Mouse (Mus musculus) small intestine, adult 2 months (tissue): Measurements from ENCODE around the gene Npat. TPM values are rescaled to one million over a fixed set of nuclear protein-coding genes. Genes with fewer than 3 reads are reported as not detected.

ENCODE experiments used
- H3K27ac ChIP-seq: fragments of 200-500 bp; 2 replicates; pipeline ENCODE4 v1.5.1; 2012; ENCODE audit warnings: low read depth, low read length, control low read depth, inconsistent platforms; ENCODE audit not compliant: insufficient read depth
- H3K27me3 ChIP-seq: fragments of 200-500 bp; 2 replicates; pipeline ENCODE4 v1.6.1; 2012; ENCODE audit warnings: mild to moderate bottlenecking, moderate library complexity, low read length, inconsistent platforms; ENCODE audit not compliant: control insufficient read depth, insufficient read depth
- H3K36me3 ChIP-seq: fragments of 200-500 bp; 2 replicates; pipeline ENCODE4 v1.6.1; 2012; ENCODE audit warnings: mild to moderate bottlenecking, low read length, control low read depth, inconsistent platforms; ENCODE audit not compliant: control insufficient read depth, insufficient read depth
- H3K4me1 ChIP-seq: fragments of 200-500 bp; 2 replicates; pipeline ENCODE4 v1.6.1; 2012; ENCODE audit warnings: low read length, inconsistent platforms, mixed read lengths; ENCODE audit not compliant: control insufficient read depth, insufficient read depth, insufficient read length
- H3K4me3 ChIP-seq: fragments of 200-500 bp; 2 replicates; pipeline ENCODE4 v1.5.1; 2012; ENCODE audit warnings: low read depth, mild to moderate bottlenecking, control low read depth, inconsistent platforms, low read length, moderate library complexity
- CTCF ChIP-seq: fragments of 200-500 bp; IDR thresholded peaks from 2 replicates; pipeline ENCODE4 v1.5.1; 2012; ENCODE audit warnings: low read depth, mild to moderate bottlenecking, control low read depth, inconsistent platforms, low read length, moderate library complexity, mixed read lengths; ENCODE audit not compliant: insufficient replicate concordance, insufficient read length; ENCODE audit errors: extremely low read depth
- POLR2A ChIP-seq: fragments of 200-500 bp; IDR thresholded peaks from 2 replicates; pipeline ENCODE4 v1.6.1; 2012; ENCODE audit warnings: low read depth, mild to moderate bottlenecking, control low read depth, inconsistent platforms, low read length, moderate library complexity
- WGBS: fragments of 180-500 bp; shearing (Covaris S2); methylation state at CpG from one replicate; pipeline ENCODE4 v1.1.7; 2018; 5-methylcytosine and 5-hydroxymethylcytosine counted together
- polyA plus RNA-seq: library from polyadenylated mRNA; depleted of rRNA; stranded (reverse); fragments of >200 nt; gene quantifications from 2 replicates; pipeline ENCODE4 v1.2.3, GENCODE M21; 2012

Npat gene
- polyA plus RNA-seq, 1 experiment, result 0.91 TPM

DNA sequence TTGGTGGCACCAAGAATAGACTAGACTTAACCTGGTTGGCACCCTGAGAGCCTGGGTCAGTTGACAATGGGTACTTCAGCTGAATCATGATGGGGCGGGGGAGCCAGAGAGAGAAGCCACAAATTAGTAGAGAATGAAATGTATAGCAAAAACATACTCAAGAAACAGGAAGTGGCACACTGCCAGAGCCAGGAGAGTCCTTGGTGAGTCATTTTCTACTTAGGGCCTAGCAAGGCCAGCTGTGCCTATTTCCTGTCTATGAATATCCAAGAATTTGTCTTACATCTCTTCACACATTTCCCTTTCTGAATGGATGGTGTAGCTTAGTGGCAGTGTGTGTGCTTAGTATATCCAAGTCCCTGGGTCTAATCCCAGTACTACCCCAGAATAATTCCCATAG lies 66.5 kb downstream of the Npat start:
- H3K4me1 ChIP-seq, result peaks cover 11% of the 10 kb centered on the region
- no peaks in the 10 kb centered on the region for H3K27me3 ChIP-seq
- no peak overlapping the region for H3K4me3 ChIP-seq
- TF ChIP-seq POLR2A (no peak), CTCF (no peak)
- WGBS, result 61% methylated on average over 1 of the region's 1 CpGs
- peaks cover 2% of the 10 kb centered on the region; the same call in 1 of the 2 replicates for H3K36me3 ChIP-seq
- 0 out of 2 replicates have a peak overlapping the region, but pooled peaks have one; percentile 2 for H3K27ac ChIP-seq

GRCm38 (mm10) chr9:53603849-53604248 lies 67.0 kb downstream of the Npat start:
- TF ChIP-seq CTCF (no peak), POLR2A (no peak)
- 0 out of 2 replicates have a peak overlapping the region, but pooled peaks have one; percentile 2 for H3K27ac ChIP-seq
- H3K36me3 ChIP-seq, result peaks cover 1% of the 10 kb centered on the region; the same call in 1 of the 2 replicates
- WGBS, result 36% methylated on average over 3 of the region's 3 CpGs
- H3K27me3 ChIP-seq, result no peaks in the 10 kb centered on the region
- no peak overlapping the region for H3K4me3 ChIP-seq
- H3K4me1 ChIP-seq, result peaks cover 11% of the 10 kb centered on the region

DNA sequence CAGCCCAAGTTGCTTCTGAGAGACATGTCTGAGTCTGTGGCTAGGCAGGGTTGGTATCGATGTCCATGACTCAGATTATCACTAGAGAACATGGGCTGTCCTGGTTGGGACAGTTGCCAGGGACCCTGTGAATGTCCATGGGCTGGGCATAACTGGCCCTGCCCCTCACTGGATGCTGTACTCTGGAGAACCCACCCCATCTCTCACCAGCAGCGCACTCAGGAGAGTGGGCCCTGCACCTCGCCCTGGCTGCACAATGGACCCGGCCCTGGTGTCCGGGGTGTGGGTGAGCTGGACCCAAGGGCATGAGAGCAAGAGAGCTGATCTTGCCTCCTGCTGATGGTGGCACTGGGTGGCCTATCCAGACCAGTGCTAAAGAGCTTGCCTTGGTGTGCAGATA lies 68.1 kb downstream of the Npat start:
- Histone ChIP-seq H3K4me1 (peaks cover 11% of the 10 kb centered on the region), H3K27me3 (no peaks in the 10 kb centered on the region), H3K27ac (no peak overlapping the region), H3K4me3 (no peak overlapping the region), H3K36me3 (peaks cover 1% of the 10 kb centered on the region; the same call in 1 of the 2 replicates)
- 76% methylated on average over 5 of the region's 5 CpGs for WGBS
- TF ChIP-seq POLR2A (no peak), CTCF (no peak)

DNA sequence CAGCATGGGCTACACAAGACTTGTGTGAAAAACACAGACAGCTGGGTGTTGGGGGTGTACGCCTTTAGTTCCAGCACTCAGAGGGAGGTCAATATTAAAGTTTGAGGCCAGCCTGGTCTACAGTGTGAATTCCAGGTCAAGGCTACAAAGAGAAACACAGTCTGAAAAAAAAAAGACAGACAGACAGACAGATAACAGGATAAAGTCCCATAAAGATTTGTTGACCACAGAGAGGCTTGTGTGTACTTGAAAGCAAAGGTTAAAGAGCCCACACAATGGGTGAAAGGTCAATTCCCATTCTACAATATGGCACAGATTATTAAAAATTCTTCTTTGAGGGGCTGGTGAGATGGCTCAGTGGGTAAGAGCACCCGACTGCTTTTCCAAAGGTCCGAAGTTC lies 70.3 kb downstream of the Npat start:
- Histone ChIP-seq H3K27me3 (no peaks in the 10 kb centered on the region), H3K4me1 (peaks cover 11% of the 10 kb centered on the region), H3K4me3 (no peak overlapping the region), H3K27ac (no peak overlapping the region), H3K36me3 (no peaks in the 10 kb centered on the region; the same call in 1 of the 2 replicates)
- WGBS, result 85% methylated on average over 3 of the region's 3 CpGs
- TF ChIP-seq CTCF, result no peak
- TF ChIP-seq POLR2A, result no peak

GRCm38 (mm10) chr9:53607816-53608215 lies 71.0 kb downstream of the Npat start:
- H3K36me3 ChIP-seq, result no peaks in the 10 kb centered on the region
- no peak overlapping the region for H3K27ac ChIP-seq
- H3K4me3 ChIP-seq, result no peak overlapping the region
- TF ChIP-seq POLR2A (no peak), CTCF (no peak)
- H3K4me1 ChIP-seq, result peaks cover 11% of the 10 kb centered on the region
- 90% methylated on average over 4 of the region's 4 CpGs for WGBS
- no peaks in the 10 kb centered on the region for H3K27me3 ChIP-seq

- TF ChIP-seq POLR2A (no peak), CTCF (no peak)
- peaks cover 9% of the 10 kb centered on the region for H3K4me1 ChIP-seq
- WGBS, result 15% methylated on average over 12 of the region's 12 CpGs
- no peaks in the 10 kb centered on the region for H3K27me3 ChIP-seq
- peak overlapping the region; percentile 21 for H3K27ac ChIP-seq
- H3K4me3 ChIP-seq, result peak overlapping the region; percentile 91
- no peaks in the 10 kb centered on the region for H3K36me3 ChIP-seq
These were observed 72.6 kb downstream of the Npat start for GRCm38 (mm10) chr9:53609306-53609967.

GRCm38 (mm10) chr9:53609968-53610781 lies 73.3 kb downstream of the Npat start, which contains the start of gene Acat1:
Gene Acat1 (minus strand): TSS chr9:53610382.
- H3K36me3 ChIP-seq, result 0 out of 2 replicates have a peak, but pooled peaks cover under 1% of the 10 kb centered on the region
- TF ChIP-seq CTCF (no peak), POLR2A (peak; percentile 50; the same call in 1 of the 2 replicates)
- peak within 1 kb of the TSS; percentile 21 for H3K27ac ChIP-seq
- peak within 1 kb of the TSS; percentile 91 for H3K4me3 ChIP-seq
- peaks cover 2% of the 10 kb centered on the region; the same call in 1 of the 2 replicates for H3K4me1 ChIP-seq
- 1% methylated on average over 52 of the region's 52 CpGs for WGBS
- no peaks in the 10 kb centered on the region for H3K27me3 ChIP-seq
